Mouse (Mus musculus): ENCODE measurements around the gene Ndufb8. TPM values are rescaled to one million over a fixed set of nuclear protein-coding genes. Genes with fewer than 3 reads are reported as not detected.

Gene Ndufb8
- 824 and 832 TPM in 2 replicates for polyA plus RNA-seq (2016; fragmentation: Nextera tagmentation; extraction: Ambion mirVana)

- no peaks in the 10 kb centered on the region for H3K27me3 ChIP-seq (replicated peaks)
- peaks cover 8% of the 10 kb centered on the region; the same call in 1 of the 2 replicates for H3K4me1 ChIP-seq (replicated peaks)
- peaks cover 33% of the 10 kb centered on the region for H3K36me3 ChIP-seq
- peak within 1 kb of the TSS; percentile 94 for H3K4me3 ChIP-seq
- H3K27ac ChIP-seq (ENCODE audit: poor library complexity, severe bottlenecking) = peak within 1 kb of the TSS; percentile 87
- H3K9me3 ChIP-seq (replicated peaks) = no peaks in the 10 kb centered on the region
- H3K9ac ChIP-seq = peak within 1 kb of the TSS; percentile 96
- peak within 1 kb of the TSS; percentile 95 for H3K4me2 ChIP-seq
- ATAC-seq (ENCODE audit: insufficient number of reproducible peaks, low FRiP score) = peak; percentile 90
- WGBS = under 1% methylated on average over 50 of the region's 50 CpGs
Observed at GRCm38 (mm10) chr19:44554861-44555590, at the start of gene Ndufb8. Ndufb8 (minus strand) TSS chr19:44555440.

GRCm38 (mm10) chr19:44594180-44594579 is 38.9 kb upstream of the Ndufb8 start:
- Histone ChIP-seq H3K4me3 (no peak overlapping the region), H3K4me2 (no peak overlapping the region), H3K9ac (no peak overlapping the region), H3K4me1 (replicated peaks) (no peaks in the 10 kb centered on the region), H3K9me3 (replicated peaks) (peaks cover 4% of the 10 kb centered on the region; the same call in 1 of the 2 replicates), H3K27me3 (replicated peaks) (peaks cover 31% of the 10 kb centered on the region), H3K27ac (ENCODE audit: poor library complexity, severe bottlenecking) (no peak overlapping the region), H3K36me3 (no peaks in the 10 kb centered on the region)
- whole genome bisulfite sequencing = 96% methylated on average over 14 of the region's 14 CpGs
- ATAC-seq (ENCODE audit: insufficient number of reproducible peaks, low FRiP score) = no peak

DNA sequence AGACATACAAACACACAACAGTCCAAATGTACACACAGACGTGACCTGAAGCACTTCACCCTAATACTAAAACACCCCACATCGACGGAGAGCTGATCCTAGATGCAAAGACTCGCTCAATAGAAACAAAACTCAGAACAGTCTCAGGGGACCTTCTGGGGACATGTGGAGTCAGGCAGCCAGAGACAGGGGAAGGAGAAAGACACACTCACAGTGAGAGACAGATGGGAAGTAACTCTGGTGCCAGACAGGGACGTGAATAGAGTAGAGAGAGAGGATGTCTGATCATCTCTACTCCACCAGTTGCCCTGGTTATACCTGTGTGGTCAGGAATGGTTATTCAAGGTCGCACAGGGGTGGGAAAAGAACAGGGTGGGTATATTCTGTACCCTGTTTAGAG is 36.4 kb upstream of the Ndufb8 start:
- Histone ChIP-seq H3K9ac (no peak overlapping the region), H3K9me3 (replicated peaks) (peaks cover 4% of the 10 kb centered on the region; the same call in 1 of the 2 replicates), H3K4me2 (no peak overlapping the region), H3K27me3 (replicated peaks) (peaks cover 42% of the 10 kb centered on the region), H3K4me1 (replicated peaks) (no peaks in the 10 kb centered on the region), H3K36me3 (no peaks in the 10 kb centered on the region), H3K4me3 (no peak overlapping the region), H3K27ac (ENCODE audit: poor library complexity, severe bottlenecking) (no peak overlapping the region)
- no peak for ATAC-seq (ENCODE audit: insufficient number of reproducible peaks, low FRiP score)
- WGBS = 72% methylated on average over 6 of the region's 6 CpGs

DNA sequence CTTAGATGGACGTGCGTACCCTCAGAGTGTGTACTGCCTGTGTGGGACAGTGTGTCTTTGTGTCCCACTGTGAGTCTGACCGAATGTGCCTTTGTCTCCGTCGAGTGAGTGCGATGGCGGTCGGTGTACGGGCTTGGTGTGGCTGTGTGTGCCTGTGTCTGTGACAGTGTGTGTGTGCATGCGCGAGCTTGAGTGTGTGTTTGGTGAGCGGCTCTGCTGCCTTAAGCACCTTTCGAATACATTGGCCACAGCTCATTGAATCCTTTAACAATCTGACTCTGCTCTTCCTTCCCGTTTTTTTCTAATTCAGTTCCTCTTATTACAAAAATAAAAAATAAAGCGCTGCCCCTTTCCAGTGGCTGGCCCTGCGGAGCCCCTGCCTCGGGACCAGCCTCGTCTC is 35.8 kb upstream of the Ndufb8 start:
- no peak overlapping the region for H3K27ac ChIP-seq (ENCODE audit: poor library complexity, severe bottlenecking)
- peaks cover 4% of the 10 kb centered on the region; the same call in 1 of the 2 replicates for H3K9me3 ChIP-seq (replicated peaks)
- H3K27me3 ChIP-seq (replicated peaks) = peaks cover 46% of the 10 kb centered on the region
- WGBS = 85% methylated on average over 18 of the region's 18 CpGs
- no peaks in the 10 kb centered on the region for H3K4me1 ChIP-seq (replicated peaks)
- no peak for ATAC-seq (ENCODE audit: insufficient number of reproducible peaks, low FRiP score)
- H3K4me3 ChIP-seq = no peak overlapping the region
- H3K4me2 ChIP-seq = no peak overlapping the region
- H3K36me3 ChIP-seq = no peaks in the 10 kb centered on the region
- H3K9ac ChIP-seq = no peak overlapping the region

- no peak for ATAC-seq (ENCODE audit: insufficient number of reproducible peaks, low FRiP score)
- H3K36me3 ChIP-seq = no peaks in the 10 kb centered on the region
- no peak overlapping the region for H3K4me3 ChIP-seq
- H3K9me3 ChIP-seq (replicated peaks) = peaks cover 4% of the 10 kb centered on the region; the same call in 1 of the 2 replicates
- peaks cover 57% of the 10 kb centered on the region for H3K27me3 ChIP-seq (replicated peaks)
- H3K27ac ChIP-seq (ENCODE audit: poor library complexity, severe bottlenecking) = no peak overlapping the region
- H3K4me2 ChIP-seq = no peak overlapping the region
- H3K4me1 ChIP-seq (replicated peaks) = no peaks in the 10 kb centered on the region
- 34% methylated on average over 7 of the region's 7 CpGs for WGBS
- H3K9ac ChIP-seq = no peak overlapping the region
Observed at GRCm38 (mm10) chr19:44589591-44590223, 34.5 kb upstream of the Ndufb8 start.

GRCm38 (mm10) chr19:44588036-44588435 is 32.8 kb upstream of the Ndufb8 start:
- Histone ChIP-seq H3K4me3 (no peak overlapping the region), H3K4me2 (no peak overlapping the region), H3K27me3 (replicated peaks) (peaks cover 72% of the 10 kb centered on the region), H3K9me3 (replicated peaks) (no peaks in the 10 kb centered on the region), H3K27ac (ENCODE audit: poor library complexity, severe bottlenecking) (no peak overlapping the region), H3K36me3 (no peaks in the 10 kb centered on the region), H3K4me1 (replicated peaks) (no peaks in the 10 kb centered on the region), H3K9ac (no peak overlapping the region)
- ATAC-seq (ENCODE audit: insufficient number of reproducible peaks, low FRiP score) = no peak
- WGBS = 36% methylated on average over 4 of the region's 4 CpGs

- no peak overlapping the region for H3K9ac ChIP-seq
- no peak overlapping the region for H3K4me3 ChIP-seq
- WGBS = 34% methylated on average over 9 of the region's 9 CpGs
- H3K36me3 ChIP-seq = no peaks in the 10 kb centered on the region
- H3K9me3 ChIP-seq (replicated peaks) = no peaks in the 10 kb centered on the region
- no peak overlapping the region for H3K4me2 ChIP-seq
- no peak overlapping the region for H3K27ac ChIP-seq (ENCODE audit: poor library complexity, severe bottlenecking)
- H3K27me3 ChIP-seq (replicated peaks) = peaks cover 48% of the 10 kb centered on the region
- ATAC-seq (ENCODE audit: insufficient number of reproducible peaks, low FRiP score) = peak; percentile 74
- H3K4me1 ChIP-seq (replicated peaks) = no peaks in the 10 kb centered on the region
Observed at GRCm38 (mm10) chr19:44582638-44583309, 27.5 kb upstream of the Ndufb8 start.

DNA sequence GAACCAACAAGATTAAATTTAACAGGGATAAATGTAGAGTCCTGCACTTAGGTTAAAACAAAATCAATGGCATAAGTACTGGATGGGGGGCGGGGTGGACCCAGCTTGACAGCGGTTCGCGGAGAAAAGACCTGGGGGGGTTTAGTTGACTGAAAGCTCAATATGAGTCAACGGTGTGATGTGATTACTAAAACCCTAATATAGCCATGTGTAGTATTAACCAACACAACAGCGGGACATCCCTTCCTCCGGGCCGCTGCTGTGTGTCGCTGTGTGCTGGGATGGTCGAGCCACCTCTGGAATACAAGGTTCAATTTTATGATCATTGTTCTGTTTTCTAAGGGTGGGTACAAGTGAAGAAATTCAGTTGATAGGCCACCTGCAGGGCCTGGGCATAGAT is 26.9 kb upstream of the Ndufb8 start:
- H3K4me2 ChIP-seq = no peak overlapping the region
- 81% methylated on average over 10 of the region's 10 CpGs for WGBS
- no peak overlapping the region for H3K4me3 ChIP-seq
- no peaks in the 10 kb centered on the region for H3K9me3 ChIP-seq (replicated peaks)
- H3K27ac ChIP-seq (ENCODE audit: poor library complexity, severe bottlenecking) = no peak overlapping the region
- ATAC-seq (ENCODE audit: insufficient number of reproducible peaks, low FRiP score) = no peak
- 0 out of 2 replicates have a peak, but pooled peaks cover 4% of the 10 kb centered on the region for H3K36me3 ChIP-seq
- peaks cover 41% of the 10 kb centered on the region for H3K27me3 ChIP-seq (replicated peaks)
- no peak overlapping the region for H3K9ac ChIP-seq
- H3K4me1 ChIP-seq (replicated peaks) = no peaks in the 10 kb centered on the region

GRCm38 (mm10) chr19:44578038-44578437 is 22.8 kb upstream of the Ndufb8 start:
- H3K36me3 ChIP-seq = peaks cover 31% of the 10 kb centered on the region
- no peaks in the 10 kb centered on the region for H3K4me1 ChIP-seq (replicated peaks)
- no peak overlapping the region for H3K4me3 ChIP-seq
- H3K4me2 ChIP-seq = no peak overlapping the region
- H3K27me3 ChIP-seq (replicated peaks) = peaks cover 2% of the 10 kb centered on the region; the same call in 1 of the 2 replicates
- no peak overlapping the region for H3K9ac ChIP-seq
- ATAC-seq (ENCODE audit: insufficient number of reproducible peaks, low FRiP score) = no peak
- WGBS = 69% methylated on average over 1 of the region's 1 CpGs
- H3K9me3 ChIP-seq (replicated peaks) = no peaks in the 10 kb centered on the region
- no peak overlapping the region for H3K27ac ChIP-seq (ENCODE audit: poor library complexity, severe bottlenecking)

DNA sequence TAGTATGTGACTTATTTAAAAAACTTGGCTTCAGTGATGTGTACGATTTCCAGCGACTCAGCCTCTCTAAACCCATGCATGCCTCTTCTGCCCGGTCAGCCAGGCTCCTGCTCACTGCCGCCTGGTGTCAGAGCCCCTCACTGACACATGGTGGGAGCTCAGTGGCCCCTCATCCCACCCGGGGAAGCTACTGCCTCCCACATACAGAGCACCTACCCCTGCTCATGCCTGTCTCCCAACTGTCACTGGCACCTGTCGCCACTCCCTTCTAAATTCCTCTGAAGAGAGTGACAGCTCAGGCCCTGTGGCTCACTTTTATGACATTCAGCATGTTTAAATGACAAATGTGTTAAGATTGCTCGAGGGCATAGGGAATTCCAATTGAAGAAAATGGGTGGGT is 21.0 kb upstream of the Ndufb8 start:
- peaks cover 49% of the 10 kb centered on the region for H3K36me3 ChIP-seq

DNA sequence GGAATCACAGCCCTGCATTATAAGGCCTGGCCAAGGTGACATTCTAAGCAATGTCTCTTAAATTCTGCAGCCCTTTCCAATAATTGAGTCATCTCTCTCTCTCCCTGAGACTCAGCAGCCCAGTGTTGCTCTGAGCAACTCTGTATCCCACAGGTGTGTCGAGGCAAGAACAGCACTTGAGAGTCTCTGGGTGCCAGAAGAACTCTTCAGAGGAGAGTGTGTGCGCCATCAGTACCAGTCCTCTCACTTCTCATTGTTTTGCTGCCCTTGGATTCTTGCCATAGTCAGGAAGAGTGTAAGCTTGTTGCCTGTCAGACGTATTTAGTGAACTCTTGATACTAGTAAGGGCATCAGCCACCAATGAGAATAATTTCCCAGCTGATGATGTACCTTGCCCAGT is 12.5 kb upstream of the Ndufb8 start:
- ATAC-seq (ENCODE audit: insufficient number of reproducible peaks, low FRiP score) = no peak
- H3K36me3 ChIP-seq = peaks cover 80% of the 10 kb centered on the region
- no peak overlapping the region for H3K27ac ChIP-seq (ENCODE audit: poor library complexity, severe bottlenecking)
- H3K9ac ChIP-seq = no peak overlapping the region
- WGBS = 90% methylated on average over 3 of the region's 3 CpGs
- no peaks in the 10 kb centered on the region for H3K9me3 ChIP-seq (replicated peaks)
- no peaks in the 10 kb centered on the region for H3K27me3 ChIP-seq (replicated peaks)
- H3K4me3 ChIP-seq = no peak overlapping the region
- peaks cover 17% of the 10 kb centered on the region for H3K4me1 ChIP-seq (replicated peaks)
- H3K4me2 ChIP-seq = no peak overlapping the region

More for the DNA sequence above, 21.0 kb upstream of the Ndufb8 start:
- Histone ChIP-seq H3K4me2 (no peak overlapping the region), H3K27ac (ENCODE audit: poor library complexity, severe bottlenecking) (no peak overlapping the region), H3K4me3 (no peak overlapping the region), H3K27me3 (replicated peaks) (no peaks in the 10 kb centered on the region; the same call in 1 of the 2 replicates), H3K9me3 (replicated peaks) (no peaks in the 10 kb centered on the region), H3K9ac (no peak overlapping the region), H3K4me1 (replicated peaks) (no peaks in the 10 kb centered on the region)
- WGBS = 75% methylated on average over 7 of the region's 7 CpGs
- no peak for ATAC-seq (ENCODE audit: insufficient number of reproducible peaks, low FRiP score)
